25 mouse cellular contexts compared by ENCODE assay signal in genomic region chr6:125727484-125727911, GRCm38 (mm10). TPM values are rescaled to one million over a fixed set of nuclear protein-coding genes. Genes with fewer than 3 reads are reported as not detected.
DNase-seq lines count a peak whose midpoint lies in the region; ATAC-seq and TF ChIP-seq lines count a peak whose summit lies in the region.
"Had no signal": no experiment of that assay in that cellular context is flagged by ENCODE, and none has a peak within 500 bp of the region (broad histone marks: within the 10 kb centered on the region; RNA-seq: fewer than 3 reads in every experiment).

No protein-coding gene starts in this region.

- no peaks in the 10 kb centered on the region for H3K36me3 ChIP-seq in hindbrain, embryonic 16.5 days (ENCODE audit: control insufficient read depth, insufficient read depth, low read length)
- H3K36me3 ChIP-seq in hindbrain, embryonic 13.5 days = no peaks in the 10 kb centered on the region
- H3K36me3 ChIP-seq in midbrain, postnatal 0 days (ENCODE audit: insufficient read depth, low read length) = no peaks in the 10 kb centered on the region
- H3K36me3 ChIP-seq in neural tube, embryonic 15.5 days = no peaks in the 10 kb centered on the region
- no peaks in the 10 kb centered on the region for H3K36me3 ChIP-seq in liver, embryonic 12.5 days
- H3K36me3 ChIP-seq: limb, embryonic 15.5 days; neural tube, embryonic 13.5 days had no signal

- 69% methylated on average over 5 of the region's 5 CpGs for WGBS in hindbrain, embryonic 16.5 days
- 64% methylated on average over 5 of the region's 5 CpGs for WGBS in hindbrain, embryonic 13.5 days
- 36% methylated on average over 5 of the region's 5 CpGs for WGBS in midbrain, postnatal 0 days
- 69% methylated on average over 5 of the region's 5 CpGs for WGBS in neural tube, embryonic 15.5 days
- WGBS in liver, embryonic 12.5 days (ENCODE audit: insufficient replicate concordance) = 58% methylated on average over 5 of the region's 5 CpGs

- TF ChIP-seq CTCF in midbrain, postnatal 0 days (IDR thresholded peaks at IDR 0.05) = no peak

- no peaks in the 10 kb centered on the region for H3K27me3 ChIP-seq in hindbrain, embryonic 16.5 days (replicated peaks; ENCODE audit: control insufficient read depth, insufficient read depth, low read length)
- H3K27me3 ChIP-seq in hindbrain, embryonic 13.5 days = no peaks in the 10 kb centered on the region
- H3K27me3 ChIP-seq in midbrain, postnatal 0 days (ENCODE audit: insufficient read depth, low read length) = no peaks in the 10 kb centered on the region
- no peaks in the 10 kb centered on the region for H3K27me3 ChIP-seq in neural tube, embryonic 15.5 days (replicated peaks)
- H3K27me3 ChIP-seq in liver, embryonic 12.5 days (replicated peaks) = no peaks in the 10 kb centered on the region
- H3K27me3 ChIP-seq: forebrain, embryonic 13.5 days; limb, embryonic 15.5 days; neural tube, embryonic 13.5 days had no signal

- no peaks in the 10 kb centered on the region for H3K4me1 ChIP-seq in hindbrain, embryonic 16.5 days (ENCODE audit: control insufficient read depth, insufficient read depth, low read depth, low read length)
- H3K4me1 ChIP-seq in hindbrain, embryonic 13.5 days (replicated peaks) = no peaks in the 10 kb centered on the region
- no peaks in the 10 kb centered on the region for H3K4me1 ChIP-seq in midbrain, postnatal 0 days (ENCODE audit: insufficient read depth, low read length)
- no peaks in the 10 kb centered on the region for H3K4me1 ChIP-seq in neural tube, embryonic 15.5 days
- no peaks in the 10 kb centered on the region for H3K4me1 ChIP-seq in liver, embryonic 12.5 days
- H3K4me1 ChIP-seq: forebrain, embryonic 13.5 days; neural tube, embryonic 13.5 days had no signal

- H3K27ac ChIP-seq in hindbrain, embryonic 16.5 days (ENCODE audit: low read depth, low read length) = no peak overlapping the region
- no peak overlapping the region for H3K27ac ChIP-seq in hindbrain, embryonic 13.5 days
- H3K27ac ChIP-seq in midbrain, postnatal 0 days (ENCODE audit: low read depth, low read length) = no peak overlapping the region
- no peak overlapping the region for H3K27ac ChIP-seq in neural tube, embryonic 15.5 days (replicated peaks)
- H3K27ac ChIP-seq in liver, embryonic 12.5 days = no peak overlapping the region
- H3K27ac ChIP-seq: forebrain, embryonic 13.5 days; layer of hippocampus, adult 2 months; limb, embryonic 15.5 days; neural tube, embryonic 13.5 days; stomach, postnatal 0 days had no signal

- DNase-seq in cerebellum, postnatal 14 days = peak; percentile 27 to 30
- no peak for DNase-seq in cerebellum, postnatal 36 days
- peak; percentile 43 for DNase-seq in Muller cell, postnatal 12 days (ENCODE audit: inconsistent ontology term)
- DNase-seq in midbrain, postnatal 0 days (ENCODE audit: low spot score) = peak; percentile 60
- DNase-seq: adrenal gland, postnatal 36 days; cerebellum, adult 2 months; heart, postnatal 10 days; kidney, adult 18-20 months; kidney, postnatal 14 days; layer of hippocampus, postnatal 36 days; thymus, postnatal 25 days had no signal

- no peak overlapping the region for H3K4me2 ChIP-seq in hindbrain, embryonic 16.5 days (ENCODE audit: low read length)
- no peak overlapping the region for H3K4me2 ChIP-seq in hindbrain, embryonic 13.5 days
- no peak overlapping the region for H3K4me2 ChIP-seq in midbrain, postnatal 0 days (ENCODE audit: low read depth, low read length, poor library complexity, severe bottlenecking)
- no peak overlapping the region for H3K4me2 ChIP-seq in neural tube, embryonic 15.5 days
- no peak overlapping the region for H3K4me2 ChIP-seq in liver, embryonic 12.5 days
- H3K4me2 ChIP-seq: forebrain, embryonic 13.5 days; heart, embryonic 11.5 days; limb, embryonic 15.5 days; neural tube, embryonic 13.5 days had no signal

- ATAC-seq in hindbrain, embryonic 16.5 days = peak; percentile 75
- ATAC-seq in hindbrain, embryonic 13.5 days (ENCODE audit: low FRiP score) = no peak
- ATAC-seq in midbrain, postnatal 0 days (ENCODE audit: low FRiP score) = no peak
- no peak for ATAC-seq in neural tube, embryonic 15.5 days (ENCODE audit: low FRiP score)
- ATAC-seq in liver, embryonic 12.5 days = no peak
- ATAC-seq: forebrain, embryonic 13.5 days; lung, postnatal 0 days had no signal

- no peaks in the 10 kb centered on the region for H3K9me3 ChIP-seq in hindbrain, embryonic 16.5 days (ENCODE audit: control insufficient read depth, low read length)
- 0 out of 2 replicates have a peak, but pooled peaks cover 7% of the 10 kb centered on the region for H3K9me3 ChIP-seq in hindbrain, embryonic 13.5 days
- H3K9me3 ChIP-seq in midbrain, postnatal 0 days (ENCODE audit: low read length) = no peaks in the 10 kb centered on the region
- no peaks in the 10 kb centered on the region for H3K9me3 ChIP-seq in neural tube, embryonic 15.5 days (replicated peaks)
- no peaks in the 10 kb centered on the region for H3K9me3 ChIP-seq in liver, embryonic 12.5 days (replicated peaks)
- H3K9me3 ChIP-seq: forebrain, embryonic 13.5 days; limb, embryonic 15.5 days; neural tube, embryonic 13.5 days had no signal

- H3K4me3 ChIP-seq in hindbrain, embryonic 16.5 days (ENCODE audit: low read length) = no peak overlapping the region
- H3K4me3 ChIP-seq in hindbrain, embryonic 13.5 days = no peak overlapping the region
- no peak overlapping the region for H3K4me3 ChIP-seq in midbrain, postnatal 0 days (ENCODE audit: low read depth, low read length)
- H3K4me3 ChIP-seq in neural tube, embryonic 15.5 days (replicated peaks) = no peak overlapping the region
- H3K4me3 ChIP-seq in liver, embryonic 12.5 days = no peak overlapping the region
- H3K4me3 ChIP-seq: forebrain, embryonic 13.5 days; layer of hippocampus, adult 2 months; limb, embryonic 15.5 days; neural tube, embryonic 13.5 days had no signal

- no peak overlapping the region for H3K9ac ChIP-seq in hindbrain, embryonic 16.5 days (ENCODE audit: low read depth, low read length)
- H3K9ac ChIP-seq in hindbrain, embryonic 13.5 days = no peak overlapping the region
- H3K9ac ChIP-seq in midbrain, postnatal 0 days (replicated peaks; ENCODE audit: low read length, poor library complexity, severe bottlenecking) = no peak overlapping the region
- H3K9ac ChIP-seq in neural tube, embryonic 15.5 days (replicated peaks) = no peak overlapping the region
- no peak overlapping the region for H3K9ac ChIP-seq in liver, embryonic 12.5 days
- H3K9ac ChIP-seq: forebrain, embryonic 13.5 days; limb, embryonic 15.5 days; neural tube, embryonic 13.5 days had no signal

RNA-seq across cellular contexts. Expression of gene Ano2, which starts 37.3 kb away (rescaled TPM):
- polyA plus RNA-seq in hindbrain, embryonic 16.5 days (2015; fragmentation: Nextera tagmentation; extraction: Ambion mirVana) = 0.50 and 1.1 TPM in 2 replicates
- polyA plus RNA-seq in hindbrain, embryonic 13.5 days (2015; fragmentation: Nextera tagmentation; extraction: Ambion mirVana) = 0.14 and 0.26 TPM in 2 replicates
- 0.77 and 0.80 TPM in 2 replicates for total RNA-seq in midbrain, postnatal 0 days (2014; rRNA removed)
- polyA plus RNA-seq in midbrain, postnatal 0 days (2015; fragmentation: Nextera tagmentation; extraction: Ambion mirVana) = 0.65 and 0.98 TPM in 2 replicates
- polyA plus RNA-seq in neural tube, embryonic 15.5 days (2015; fragmentation: Nextera tagmentation; extraction: Ambion mirVana) = 0.59 and 0.83 TPM in 2 replicates
- 0.12 and 0.15 TPM in 2 replicates for polyA plus RNA-seq in liver, embryonic 12.5 days (2016; fragmentation: Nextera tagmentation; extraction: Ambion mirVana)
- total RNA-seq: heart, postnatal 10 days; megakaryocyte, adult 5-6 weeks; MEL had no signal
- polyA plus RNA-seq: forebrain, embryonic 13.5 days; liver, embryonic 16.5 days had no signal

Comparison
In these comparisons a context has a peak if more than half of its experiments do, and no peak if none do; other contexts are left out.
1. DNase-seq: peak in cerebellum, postnatal 14 days (2 of 2), Muller cell, postnatal 12 days (single experiment) and midbrain, postnatal 0 days (single experiment); none in cerebellum, postnatal 36 days (0 of 2).